Mouse (Mus musculus) cerebellum, adult (tissue): ENCODE results near the gene Fndc7.

Experiments used
- ATAC-seq: cut with Nextera tagmentation; 2 replicates; pipeline ENCODE4 v1.9.2; 2017; ENCODE audit warnings: mild to moderate bottlenecking, moderate library complexity, mixed read lengths; ENCODE audit not compliant: insufficient number of reproducible peaks, low FRiP score, low TSS enrichment

Gene Fndc7

DNA sequence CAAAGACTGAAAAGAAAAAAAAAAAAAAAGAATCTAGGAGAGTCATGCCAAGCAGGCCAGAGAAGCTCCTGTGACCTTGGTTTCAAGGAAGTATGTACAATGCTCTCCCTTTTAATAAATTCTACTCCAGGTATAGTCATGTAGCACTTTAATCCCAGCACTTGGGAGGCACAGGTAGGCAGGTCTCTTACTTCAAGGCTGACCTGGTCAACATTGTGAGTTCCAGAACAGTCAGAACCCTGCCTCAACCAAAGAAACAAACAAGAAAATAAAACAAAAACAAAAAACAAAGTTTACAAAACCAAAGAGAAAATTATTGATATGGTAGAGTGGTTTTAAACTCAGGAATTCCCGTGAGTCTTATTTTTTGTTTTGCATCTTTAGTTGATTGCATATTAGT is at the start of gene Fndc7:
Gene Fndc7 (minus strand): TSS at position 101 of the 400 bp plus-strand sequence.
- ATAC-seq: no peak

- no peak for ATAC-seq
Measured at GRCm38 (mm10) chr3:108939573-108939972, 49.8 kb upstream of the Fndc7 start, which contains the start of gene Henmt1. Henmt1 (plus strand) TSS chr3:108939873.

DNA sequence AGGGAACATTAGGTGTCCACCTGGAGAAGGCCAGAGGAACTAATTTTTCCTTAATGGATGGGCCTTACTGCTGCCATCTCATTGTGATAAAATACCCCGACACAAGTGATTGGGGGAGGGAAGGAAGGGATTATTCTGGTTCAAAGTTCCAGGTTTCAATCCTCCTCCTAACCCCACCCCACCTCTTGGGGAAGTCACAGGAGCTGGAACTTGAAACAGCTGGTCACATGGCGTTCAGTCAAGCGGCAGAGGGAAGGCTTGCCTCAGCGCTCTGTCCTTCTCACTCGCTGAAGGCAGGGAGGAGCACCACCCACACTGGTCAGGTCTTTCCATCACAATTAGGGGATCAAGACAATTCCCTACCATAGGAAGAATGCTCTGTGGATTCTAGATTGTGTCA is 48.9 kb upstream of the Fndc7 start:
- ATAC-seq: no peak

GRCm38 (mm10) chr3:108933557-108933956 is 43.7 kb upstream of the Fndc7 start:
- no peak for ATAC-seq

DNA sequence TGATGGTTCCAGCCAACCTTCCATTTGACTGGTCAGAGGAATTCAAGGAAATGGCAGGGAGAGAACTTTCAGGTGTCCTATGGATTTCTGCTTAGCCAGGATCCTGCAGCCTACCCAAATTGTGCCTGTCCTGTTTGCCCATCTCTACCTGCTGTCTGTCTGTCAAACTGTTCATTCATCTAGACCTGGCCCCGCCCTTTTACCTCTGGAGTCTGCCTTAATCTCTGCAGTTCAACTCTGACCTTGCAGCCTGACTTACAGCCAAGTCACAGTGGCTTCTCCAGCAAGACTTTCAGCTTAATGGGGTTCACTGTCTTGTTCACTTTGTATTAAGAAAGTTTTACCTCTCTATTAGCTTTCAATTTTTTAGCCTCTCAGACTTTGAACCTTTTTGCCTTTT is 36.5 kb upstream of the Fndc7 start:
- no peak for ATAC-seq

DNA sequence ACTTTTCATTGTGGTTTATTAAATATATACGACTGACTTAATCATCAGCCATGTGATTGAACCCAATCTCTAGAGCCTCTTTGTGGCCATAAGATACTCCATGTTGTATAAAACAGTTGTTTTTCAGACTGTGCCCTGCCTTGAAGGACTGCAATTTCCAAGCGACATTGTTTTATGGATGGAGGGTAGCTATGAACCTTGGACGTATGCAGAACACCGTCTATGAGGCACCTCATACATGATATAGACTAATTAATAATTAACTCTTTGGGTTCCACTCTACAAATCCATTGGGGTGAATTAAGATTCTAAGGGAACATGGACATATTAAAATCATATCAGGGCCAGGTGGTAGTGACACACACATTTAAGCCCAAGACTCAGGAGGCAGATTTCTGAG is 35.9 kb upstream of the Fndc7 start:
- no peak for ATAC-seq

GRCm38 (mm10) chr3:108921822-108922221 is 32.0 kb upstream of the Fndc7 start:
- ATAC-seq: no peak

DNA sequence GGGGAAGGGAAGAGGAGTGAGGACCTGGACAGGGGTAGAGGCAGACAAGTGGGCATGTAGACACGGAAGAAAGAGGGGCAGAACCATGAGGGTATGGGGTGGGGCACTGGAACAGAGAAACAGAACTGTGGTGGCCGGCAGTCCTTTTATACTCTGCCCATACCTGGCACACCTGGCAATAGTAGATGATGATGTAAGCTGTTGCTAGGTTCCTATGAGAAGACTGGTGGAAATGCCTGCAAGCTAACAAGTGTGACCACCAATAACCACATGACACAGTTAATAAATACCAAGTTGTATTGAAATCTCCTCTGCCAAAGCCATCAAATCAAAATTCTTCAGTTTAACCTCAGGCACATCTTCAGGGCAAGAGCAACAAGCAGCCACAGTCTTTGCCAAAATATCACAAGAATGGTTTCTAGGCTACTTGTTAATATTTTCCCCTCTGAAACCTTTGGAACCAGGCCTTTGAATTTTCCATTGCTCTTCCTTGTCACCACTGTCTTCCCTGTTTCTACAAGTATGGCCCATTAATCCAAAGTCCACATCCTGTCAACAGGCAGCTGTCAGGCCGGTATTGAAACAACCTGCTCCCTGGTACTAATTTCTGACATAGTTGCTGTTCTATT is 30.7 kb upstream of the Fndc7 start:
- ATAC-seq: no peak

DNA sequence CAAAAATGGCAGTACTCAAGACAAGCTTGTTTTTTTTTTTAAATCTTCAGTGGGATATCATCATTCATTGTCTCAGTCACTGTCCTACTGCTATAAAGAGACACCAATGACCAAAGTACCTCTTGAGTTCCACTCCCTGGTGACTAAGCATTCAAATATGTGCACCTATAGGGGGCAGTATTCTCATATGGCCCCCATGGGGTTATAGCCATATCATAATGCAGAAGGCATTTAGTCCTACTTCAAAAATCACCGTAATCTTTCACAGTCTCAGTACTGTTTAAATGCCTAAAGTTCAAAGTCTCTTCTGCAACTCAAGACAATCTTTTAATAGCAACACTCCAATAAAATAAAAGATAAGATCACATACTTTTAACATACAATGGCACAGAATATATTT is 29.0 kb upstream of the Fndc7 start:
- ATAC-seq: no peak

- ATAC-seq: no peak
Measured at GRCm38 (mm10) chr3:108917986-108918385, 28.2 kb upstream of the Fndc7 start.

- no peak for ATAC-seq
Measured at GRCm38 (mm10) chr3:108916857-108917256, 27.0 kb upstream of the Fndc7 start.

- peak; percentile 62 for ATAC-seq
Measured at GRCm38 (mm10) chr3:108915999-108916398, 26.2 kb upstream of the Fndc7 start.

- ATAC-seq: peak; percentile 91
Measured at GRCm38 (mm10) chr3:108911548-108912413, 22.0 kb upstream of the Fndc7 start, which contains the start of gene Prpf38b. Prpf38b (minus strand) TSS chr3:108911727.

GRCm38 (mm10) chr3:108911081-108911547 is 21.3 kb upstream of the Fndc7 start:
- ATAC-seq: peak; percentile 43

DNA sequence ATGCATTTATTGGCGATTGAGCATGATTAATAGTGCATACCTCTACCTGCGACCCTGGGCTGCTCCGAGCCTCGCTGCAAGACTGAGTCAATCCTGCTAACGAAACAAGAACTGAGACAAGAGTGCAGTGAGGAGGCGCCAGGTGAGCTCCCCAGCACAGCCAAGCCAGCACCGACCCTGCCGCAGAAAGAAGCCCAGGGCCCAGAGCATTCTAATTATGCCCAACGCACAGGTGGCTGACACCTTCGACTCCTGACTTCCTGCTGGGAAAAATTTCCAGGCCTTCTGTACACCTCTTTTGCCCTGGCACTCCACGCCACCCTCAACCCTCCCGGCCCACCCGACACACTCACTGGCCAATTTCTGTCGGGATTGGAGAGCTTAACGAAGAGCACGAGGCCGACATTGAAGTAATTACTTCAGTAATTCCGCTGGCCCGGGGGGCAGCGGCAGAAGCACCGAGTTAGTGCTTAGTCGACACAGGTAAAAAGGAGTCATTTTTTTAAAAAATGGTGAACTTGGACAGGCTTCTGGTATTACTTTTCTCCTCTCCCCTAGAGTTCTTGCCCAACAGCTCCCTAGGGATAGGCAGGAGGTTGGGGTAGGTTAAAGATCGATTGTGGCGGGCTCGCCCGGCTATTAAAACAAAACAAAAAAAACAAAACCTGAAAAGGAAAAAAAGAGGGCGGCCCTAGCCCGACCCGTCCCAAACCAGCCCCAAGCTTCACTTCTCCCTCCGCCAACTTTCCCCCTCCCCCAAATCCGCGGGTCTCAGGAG is 20.7 kb upstream of the Fndc7 start:
- ATAC-seq: peak; percentile 62

DNA sequence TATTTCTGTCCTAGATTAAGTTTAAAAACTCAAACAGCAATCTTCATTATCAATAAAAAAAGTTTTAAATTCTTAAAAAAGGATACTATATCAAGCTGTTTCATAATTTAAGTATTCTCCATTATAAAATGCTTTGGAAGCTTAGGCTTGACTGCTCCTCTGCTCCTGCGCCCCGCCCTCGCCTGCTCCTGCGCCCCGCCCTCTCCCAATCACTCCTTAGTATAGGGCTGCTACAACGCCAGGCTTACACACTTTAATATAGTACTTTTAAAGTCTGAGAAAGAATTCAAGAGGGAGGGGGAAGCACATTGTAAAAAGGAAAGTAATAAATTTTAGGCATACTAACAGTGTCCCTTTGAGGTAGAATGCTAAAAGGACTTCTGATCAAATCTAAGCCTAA is 13.1 kb upstream of the Fndc7 start:
- no peak for ATAC-seq

DNA sequence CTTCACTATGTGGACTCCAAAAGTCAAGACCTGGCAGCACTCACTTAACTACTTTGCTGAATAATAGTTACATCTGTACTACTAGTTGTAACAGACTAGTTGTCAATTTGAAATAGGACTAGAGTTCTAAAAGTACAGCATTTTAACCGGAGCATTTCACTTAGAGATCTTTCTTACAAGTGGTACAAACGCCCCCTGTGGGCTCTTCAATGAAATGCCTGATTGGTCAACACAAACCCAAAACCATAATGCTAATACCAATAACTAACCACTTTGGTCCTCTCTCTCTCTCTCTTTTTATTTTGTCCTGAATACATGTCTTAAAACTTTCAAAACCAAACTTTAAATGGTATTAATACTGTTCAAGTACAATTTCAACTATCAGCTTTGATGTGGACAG is 12.2 kb upstream of the Fndc7 start:
- ATAC-seq: no peak

DNA sequence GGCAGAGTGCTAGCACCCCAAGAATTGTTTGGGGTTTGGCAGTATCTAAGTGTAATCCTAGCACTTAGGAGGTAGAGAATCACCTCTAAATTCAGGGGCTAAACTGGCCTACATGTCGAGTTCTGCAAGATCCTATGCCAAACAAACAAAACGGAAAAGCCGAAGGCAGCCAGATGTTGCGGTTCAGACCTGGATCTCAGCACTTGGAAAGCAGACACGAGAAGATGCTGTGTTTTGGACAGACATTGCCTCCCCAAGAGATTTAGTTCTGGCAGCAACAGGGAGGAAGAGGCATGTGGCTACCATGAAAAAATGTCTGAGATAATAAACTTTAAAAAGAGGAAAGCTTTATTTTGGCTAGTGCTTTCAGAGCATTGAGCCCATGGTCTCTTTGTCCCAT is 10.9 kb upstream of the Fndc7 start:
- ATAC-seq: no peak

DNA sequence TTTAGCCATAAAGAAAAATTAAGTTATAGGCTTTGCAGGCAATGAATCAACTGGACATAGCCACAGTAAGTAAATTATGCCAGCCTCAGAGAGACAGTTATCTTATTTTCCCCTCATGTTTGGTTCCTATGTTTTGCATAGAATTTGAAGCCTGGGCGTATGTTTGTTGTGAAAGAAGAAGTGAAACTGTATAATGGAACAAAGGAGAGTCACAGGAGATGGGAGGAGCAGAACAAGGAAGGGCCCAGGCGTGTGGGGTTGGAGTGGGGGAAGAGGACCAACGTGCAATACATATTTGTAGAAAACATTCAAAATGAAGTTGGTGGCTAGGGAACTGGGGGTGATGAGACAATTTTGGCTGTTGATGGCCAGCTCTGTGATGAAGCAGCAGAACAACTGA is 10.3 kb upstream of the Fndc7 start:
- no peak for ATAC-seq

DNA sequence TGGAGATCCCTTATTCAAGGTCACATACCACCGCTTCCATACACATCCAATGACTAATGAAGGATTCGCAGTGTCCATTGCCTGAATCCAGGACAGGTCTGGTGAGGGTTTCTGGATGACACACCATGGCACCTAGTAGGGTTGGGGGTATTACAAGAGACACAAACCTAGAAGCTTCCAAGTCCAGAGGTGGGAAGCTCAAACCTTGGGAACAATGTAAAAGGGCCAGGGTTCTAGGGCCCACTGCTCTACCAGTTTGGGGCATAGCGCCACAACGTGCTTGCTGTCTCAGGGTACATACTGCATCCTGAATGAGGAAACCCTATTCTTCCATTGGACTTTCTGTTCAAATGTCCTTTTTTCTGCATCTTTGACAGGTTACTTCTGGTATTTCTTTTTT is 8.8 kb upstream of the Fndc7 start:
- ATAC-seq: no peak

DNA sequence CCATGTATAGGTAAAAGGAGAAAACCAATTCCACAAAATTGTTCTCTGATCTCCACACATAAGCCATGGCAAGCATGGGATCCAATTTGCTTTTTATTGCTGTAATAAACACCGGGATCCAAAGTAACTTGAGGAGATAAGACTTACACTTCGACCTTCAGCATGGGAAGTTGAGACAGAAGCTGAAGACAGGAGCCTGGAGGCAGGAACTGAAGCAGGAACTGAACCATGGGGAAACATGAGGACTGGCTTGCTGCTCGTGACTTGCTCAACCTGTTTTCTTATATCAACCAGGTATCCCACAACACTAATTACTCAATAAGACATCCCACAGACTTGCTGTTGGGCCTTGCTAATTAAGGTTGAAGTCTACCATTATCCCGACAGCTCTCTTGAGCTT is 3.1 kb upstream of the Fndc7 start:
- ATAC-seq: no peak
